Mouse (Mus musculus): Measurements from ENCODE around the gene Rassf4. TPM values are rescaled to one million over a fixed set of nuclear protein-coding genes. Genes with fewer than 3 reads are reported as not detected.

Gene Rassf4
- 29.0 and 32.5 TPM in 2 replicates for polyA plus RNA-seq (2015; fragmentation: Nextera tagmentation; extraction: Ambion mirVana)

DNA sequence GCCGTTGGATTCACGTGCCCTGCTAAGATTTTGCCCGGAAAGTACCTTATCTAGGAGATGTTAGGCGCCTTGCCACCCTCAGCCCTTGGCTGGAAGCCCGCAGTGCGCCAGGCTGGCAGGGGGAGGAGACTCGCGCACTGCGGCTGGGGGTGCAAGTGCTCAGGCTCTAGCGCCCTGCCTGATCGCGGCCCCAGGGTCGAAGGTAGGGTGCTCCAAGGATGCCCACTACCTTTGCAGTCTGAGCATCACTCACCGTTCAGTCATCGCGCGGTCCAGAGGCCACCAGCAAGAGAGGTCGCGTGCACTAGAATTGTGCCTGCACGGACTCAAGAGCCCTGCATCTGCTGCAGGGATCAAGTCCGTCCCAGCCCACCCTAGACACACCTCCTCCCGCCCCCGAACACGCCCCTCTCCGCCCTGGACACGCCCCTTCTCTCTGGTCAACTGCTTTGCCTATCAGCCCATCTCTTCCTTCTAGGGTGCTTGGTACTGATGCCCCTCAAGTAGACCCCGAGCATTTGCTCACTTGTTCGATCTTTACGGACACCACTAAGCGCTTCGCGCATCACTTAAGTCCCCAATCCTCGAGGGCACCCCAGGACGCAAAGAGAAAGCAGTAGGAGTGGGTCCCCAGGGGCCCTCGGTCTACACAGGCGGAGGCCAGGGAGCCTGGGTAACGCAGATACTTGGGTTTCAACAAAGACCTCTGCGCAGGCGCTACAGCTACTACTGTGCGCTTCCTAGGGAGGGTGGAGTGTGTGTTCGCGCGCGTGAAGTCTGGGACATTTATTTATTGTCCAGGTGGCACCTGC lies at the start of gene Rassf4:
Gene Rassf4, minus strand, starts transcription at position 482 of the 812 bp plus-strand sequence.
- Histone ChIP-seq H3K4me2 (peak within 1 kb of the TSS; percentile 98), H3K4me3 (replicated peaks) (peak within 1 kb of the TSS; percentile 63), H3K4me1 (peaks cover 49% of the 10 kb centered on the region), H3K36me3 (no peaks in the 10 kb centered on the region), H3K27me3 (replicated peaks) (0 out of 2 replicates have a peak, but pooled peaks cover 3% of the 10 kb centered on the region), H3K9me3 (replicated peaks) (no peaks in the 10 kb centered on the region), H3K9ac (replicated peaks) (peak within 1 kb of the TSS; percentile 65), H3K27ac (replicated peaks) (peak within 1 kb of the TSS; percentile 76)
- peak; percentile 91 for ATAC-seq (ENCODE audit: low FRiP score)
- under 1% methylated on average over 44 of the region's 44 CpGs for WGBS

DNA sequence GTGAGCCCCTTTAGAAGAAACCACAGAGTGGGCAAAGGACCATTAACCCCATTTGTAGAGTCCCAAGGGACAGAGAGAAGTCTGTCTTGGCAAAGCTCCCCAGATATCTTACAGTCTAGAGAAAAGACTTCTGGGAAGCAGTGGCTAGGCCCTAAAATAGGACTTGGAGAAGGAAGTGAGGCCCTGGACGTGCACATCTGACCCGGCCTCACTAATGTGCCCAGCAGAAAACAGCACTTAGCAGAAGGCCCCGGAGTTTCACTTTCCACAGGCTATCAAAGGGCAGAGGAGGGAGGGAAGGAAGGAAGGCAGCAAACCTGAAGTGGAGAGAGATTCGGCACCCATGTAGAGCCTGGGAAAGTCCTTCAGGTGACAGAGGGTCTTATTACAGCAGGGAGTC lies 45.2 kb upstream of the Rassf4 start:
- Histone ChIP-seq H3K4me1 (no peaks in the 10 kb centered on the region), H3K27ac (replicated peaks) (no peak overlapping the region), H3K9ac (replicated peaks) (no peak overlapping the region), H3K9me3 (replicated peaks) (no peaks in the 10 kb centered on the region), H3K36me3 (no peaks in the 10 kb centered on the region), H3K27me3 (replicated peaks) (no peaks in the 10 kb centered on the region), H3K4me3 (replicated peaks) (no peak overlapping the region), H3K4me2 (no peak overlapping the region)
- WGBS: 80% methylated on average over 4 of the region's 4 CpGs
- no peak for ATAC-seq (ENCODE audit: low FRiP score)

DNA sequence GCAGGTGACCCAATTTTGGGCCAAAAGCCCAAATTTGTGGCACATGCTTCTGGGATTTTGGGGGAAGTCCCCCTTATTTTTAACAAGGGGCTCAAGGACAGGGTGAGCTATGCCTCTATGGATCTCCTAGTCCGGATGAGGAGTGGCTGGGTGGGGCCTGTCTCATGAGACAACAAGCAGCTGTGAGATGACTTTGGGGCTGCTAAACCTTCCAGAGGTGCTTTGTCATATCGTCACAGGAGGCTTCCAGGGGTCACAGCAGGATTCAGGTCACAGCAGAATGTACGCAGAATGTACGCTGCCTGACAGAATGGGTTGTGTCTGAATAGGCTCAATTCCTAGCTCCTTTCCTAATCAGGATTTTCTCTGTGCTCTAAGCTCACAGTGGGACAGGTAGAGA lies 44.6 kb upstream of the Rassf4 start:
- H3K9me3 ChIP-seq (replicated peaks): no peaks in the 10 kb centered on the region
- H3K36me3 ChIP-seq: no peaks in the 10 kb centered on the region
- H3K27ac ChIP-seq (replicated peaks): no peak overlapping the region
- H3K9ac ChIP-seq (replicated peaks): no peak overlapping the region
- no peak for ATAC-seq (ENCODE audit: low FRiP score)
- H3K4me3 ChIP-seq (replicated peaks): no peak overlapping the region
- no peaks in the 10 kb centered on the region for H3K27me3 ChIP-seq (replicated peaks)
- no peaks in the 10 kb centered on the region for H3K4me1 ChIP-seq
- 84% methylated on average over 4 of the region's 4 CpGs for WGBS
- no peak overlapping the region for H3K4me2 ChIP-seq

DNA sequence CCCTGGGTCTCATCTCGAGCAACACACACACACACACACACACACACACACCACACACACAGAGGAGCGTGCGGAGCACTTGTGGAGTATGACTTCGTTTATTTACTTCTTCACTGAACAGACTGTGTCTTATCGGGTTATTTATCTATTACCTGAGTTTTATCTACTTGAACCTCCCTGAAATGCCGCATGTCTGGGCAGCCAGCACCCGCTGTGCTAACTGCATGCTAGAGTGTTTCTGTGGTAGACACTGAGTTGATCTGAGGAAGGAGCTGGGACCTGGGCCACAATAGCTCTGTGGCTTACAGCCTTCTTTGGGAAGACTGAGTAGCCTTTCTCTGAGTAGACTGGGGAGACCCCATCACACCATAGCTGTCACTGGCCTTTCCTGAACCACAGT lies 44.1 kb upstream of the Rassf4 start:
- WGBS: 90% methylated on average over 7 of the region's 7 CpGs

DNA sequence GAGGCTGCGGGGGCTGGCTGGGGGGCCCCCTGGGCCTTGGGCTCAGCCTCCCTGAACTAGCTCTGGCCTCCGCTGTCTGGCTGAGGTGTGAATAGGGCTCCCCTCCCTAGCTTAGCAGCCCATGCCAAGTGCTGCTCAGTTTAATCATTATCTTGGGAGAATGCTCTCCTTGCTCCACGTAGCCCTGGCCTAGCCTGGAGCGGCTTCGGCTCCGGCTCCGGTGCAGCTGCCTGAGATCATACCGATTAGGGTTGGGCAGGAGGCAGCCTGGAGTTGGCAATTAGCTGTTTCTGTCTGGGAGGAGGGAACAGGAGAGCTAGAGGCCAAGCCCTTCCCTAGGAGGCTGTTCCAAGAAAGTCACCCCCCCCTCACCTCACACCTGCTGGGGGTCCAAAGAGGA lies 42.9 kb upstream of the Rassf4 start, which contains the start of gene Tmem72:
Gene Tmem72, minus strand, starts transcription at position 248 of the 400 bp plus-strand sequence.
- Histone ChIP-seq H3K9ac (replicated peaks) (no peak within 1 kb of the TSS), H3K4me3 (replicated peaks) (no peak within 1 kb of the TSS), H3K36me3 (no peaks in the 10 kb centered on the region), H3K27me3 (replicated peaks) (no peaks in the 10 kb centered on the region), H3K27ac (replicated peaks) (no peak within 1 kb of the TSS), H3K4me2 (no peak within 1 kb of the TSS), H3K4me1 (no peaks in the 10 kb centered on the region), H3K9me3 (replicated peaks) (no peaks in the 10 kb centered on the region)
- 67% methylated on average over 8 of the region's 8 CpGs for WGBS
- no peak for ATAC-seq (ENCODE audit: low FRiP score)

More for the DNA sequence above, 44.1 kb upstream of the Rassf4 start:
- Histone ChIP-seq H3K27me3 (replicated peaks) (no peaks in the 10 kb centered on the region), H3K36me3 (no peaks in the 10 kb centered on the region), H3K4me3 (replicated peaks) (no peak overlapping the region), H3K9ac (replicated peaks) (no peak overlapping the region), H3K4me2 (no peak overlapping the region), H3K9me3 (replicated peaks) (no peaks in the 10 kb centered on the region), H3K4me1 (no peaks in the 10 kb centered on the region), H3K27ac (replicated peaks) (no peak overlapping the region)
- no peak for ATAC-seq (ENCODE audit: low FRiP score)

DNA sequence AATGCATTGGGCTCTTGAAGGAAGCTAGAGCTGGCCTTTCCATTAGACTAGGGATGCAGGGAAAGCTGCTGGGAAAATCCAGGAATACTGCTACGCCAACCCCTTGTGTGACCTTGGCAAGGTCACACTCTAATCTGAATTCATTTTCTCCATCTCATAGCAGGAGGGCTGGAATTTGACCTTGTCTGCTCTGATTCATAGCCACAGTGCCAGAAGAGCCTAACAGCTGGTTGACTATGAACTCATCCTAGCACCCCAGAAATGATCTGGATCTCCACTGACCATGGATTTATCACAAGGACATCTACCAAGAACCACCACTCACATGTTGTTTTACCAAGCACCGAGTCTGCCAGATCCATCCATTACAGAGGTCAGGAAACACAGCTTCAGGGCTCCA lies 41.4 kb upstream of the Rassf4 start:
- WGBS: 85% methylated on average over 2 of the region's 2 CpGs
- no peaks in the 10 kb centered on the region for H3K27me3 ChIP-seq (replicated peaks)
- no peak overlapping the region for H3K9ac ChIP-seq (replicated peaks)
- H3K4me3 ChIP-seq (replicated peaks): no peak overlapping the region
- no peaks in the 10 kb centered on the region for H3K4me1 ChIP-seq
- H3K9me3 ChIP-seq (replicated peaks): no peaks in the 10 kb centered on the region
- no peak overlapping the region for H3K27ac ChIP-seq (replicated peaks)
- no peak for ATAC-seq (ENCODE audit: low FRiP score)
- no peaks in the 10 kb centered on the region for H3K36me3 ChIP-seq
- no peak overlapping the region for H3K4me2 ChIP-seq

DNA sequence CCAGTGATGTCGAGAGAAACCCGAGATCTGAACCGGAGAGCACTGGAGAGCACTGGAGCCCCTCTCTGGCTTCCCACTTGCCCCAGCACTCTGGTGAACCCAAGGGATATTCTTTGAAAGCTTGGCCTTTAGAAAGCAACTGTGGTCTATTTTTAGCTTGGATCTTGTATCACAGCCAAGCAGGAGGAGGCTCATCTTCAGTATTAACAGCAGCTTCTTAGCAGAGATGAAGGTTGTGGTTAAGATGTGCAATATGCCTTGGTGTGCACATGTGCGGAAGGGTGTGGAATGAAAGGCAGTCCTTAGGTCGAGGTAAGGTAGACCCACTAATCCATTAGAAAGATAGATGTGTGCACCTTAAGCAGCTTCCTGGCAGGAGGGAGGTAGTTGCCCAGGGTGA lies 40.8 kb upstream of the Rassf4 start:
- Histone ChIP-seq H3K4me3 (replicated peaks) (no peak overlapping the region), H3K27me3 (replicated peaks) (no peaks in the 10 kb centered on the region), H3K4me2 (no peak overlapping the region), H3K36me3 (no peaks in the 10 kb centered on the region), H3K4me1 (no peaks in the 10 kb centered on the region), H3K9me3 (replicated peaks) (no peaks in the 10 kb centered on the region), H3K9ac (replicated peaks) (no peak overlapping the region), H3K27ac (replicated peaks) (no peak overlapping the region)
- ATAC-seq (ENCODE audit: low FRiP score): no peak
- WGBS: 83% methylated on average over 5 of the region's 5 CpGs

DNA sequence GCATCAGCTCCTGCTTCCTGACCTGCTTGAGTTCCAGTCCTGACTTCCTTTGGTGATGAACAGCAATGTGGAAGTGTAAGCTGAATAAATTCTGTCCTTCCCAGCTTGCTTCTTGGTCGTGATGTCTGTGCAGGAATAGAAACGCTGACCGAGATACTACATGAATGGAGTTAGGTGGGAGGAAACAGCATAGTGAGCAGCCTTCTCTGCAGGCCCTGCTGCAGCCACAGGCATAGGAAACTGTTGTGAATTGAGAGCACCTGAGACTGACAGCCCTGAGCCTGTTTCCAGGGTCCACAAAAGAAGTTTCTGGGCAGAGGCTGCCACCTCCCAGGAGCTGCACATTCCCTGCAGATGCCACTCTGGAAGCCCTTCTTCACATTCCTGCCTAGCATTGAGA lies 40.2 kb upstream of the Rassf4 start:
- H3K9me3 ChIP-seq (replicated peaks): no peaks in the 10 kb centered on the region
- ATAC-seq (ENCODE audit: low FRiP score): no peak
- 92% methylated on average over 3 of the region's 3 CpGs for WGBS
- no peak overlapping the region for H3K4me2 ChIP-seq
- no peaks in the 10 kb centered on the region for H3K4me1 ChIP-seq
- H3K9ac ChIP-seq (replicated peaks): no peak overlapping the region
- H3K27me3 ChIP-seq (replicated peaks): no peaks in the 10 kb centered on the region
- no peak overlapping the region for H3K27ac ChIP-seq (replicated peaks)
- no peak overlapping the region for H3K4me3 ChIP-seq (replicated peaks)
- no peaks in the 10 kb centered on the region for H3K36me3 ChIP-seq

DNA sequence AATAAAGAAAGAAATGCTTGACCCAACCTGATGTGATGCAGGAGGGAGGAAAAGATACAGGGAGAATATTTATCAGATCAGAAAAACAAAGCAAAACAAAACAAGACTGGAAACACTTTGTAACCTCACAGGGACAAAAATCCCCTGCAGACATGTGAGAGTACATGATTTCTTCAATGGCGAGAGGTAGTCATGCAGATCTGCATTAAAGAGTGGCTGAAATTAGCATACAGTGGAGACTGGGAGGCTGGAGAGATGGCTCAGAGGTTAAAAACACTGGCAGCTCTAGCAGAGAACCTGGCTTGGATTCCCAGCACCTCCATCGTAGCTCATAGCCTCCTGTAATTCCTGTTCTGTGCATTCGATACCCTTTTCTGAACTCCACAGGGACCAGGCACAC lies 38.8 kb upstream of the Rassf4 start:
- Histone ChIP-seq H3K4me3 (replicated peaks) (no peak overlapping the region), H3K4me1 (no peaks in the 10 kb centered on the region), H3K27me3 (replicated peaks) (no peaks in the 10 kb centered on the region), H3K4me2 (no peak overlapping the region), H3K36me3 (no peaks in the 10 kb centered on the region), H3K9ac (replicated peaks) (no peak overlapping the region), H3K9me3 (replicated peaks) (no peaks in the 10 kb centered on the region), H3K27ac (replicated peaks) (no peak overlapping the region)
- ATAC-seq (ENCODE audit: low FRiP score): no peak
- WGBS: 91% methylated on average over 3 of the region's 3 CpGs

DNA sequence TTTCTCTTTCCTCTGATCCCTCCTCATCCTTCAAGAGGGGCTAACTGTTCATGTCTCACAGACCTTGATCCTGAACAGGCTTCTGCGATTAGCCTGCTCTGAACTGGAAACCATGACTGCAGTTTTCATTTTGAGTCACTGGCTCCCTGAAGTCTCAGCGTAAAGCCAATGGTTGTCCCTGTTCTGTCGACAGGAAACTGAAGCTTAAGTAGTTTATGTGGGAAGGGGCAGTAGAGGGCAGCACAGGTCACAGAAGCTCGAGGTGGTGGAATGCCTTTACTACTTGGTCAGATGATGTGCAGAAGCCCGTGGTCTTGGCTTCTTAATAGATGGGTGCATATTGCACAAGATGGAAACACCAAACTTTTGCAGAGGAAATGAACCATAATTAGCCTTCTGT lies 38.3 kb upstream of the Rassf4 start:
- H3K9ac ChIP-seq (replicated peaks): no peak overlapping the region
- ATAC-seq (ENCODE audit: low FRiP score): no peak
- no peak overlapping the region for H3K4me2 ChIP-seq
- H3K27ac ChIP-seq (replicated peaks): no peak overlapping the region
- H3K4me1 ChIP-seq: no peaks in the 10 kb centered on the region
- H3K9me3 ChIP-seq (replicated peaks): no peaks in the 10 kb centered on the region
- no peaks in the 10 kb centered on the region for H3K27me3 ChIP-seq (replicated peaks)
- 39% methylated on average over 5 of the region's 5 CpGs for WGBS
- no peaks in the 10 kb centered on the region for H3K36me3 ChIP-seq
- no peak overlapping the region for H3K4me3 ChIP-seq (replicated peaks)

DNA sequence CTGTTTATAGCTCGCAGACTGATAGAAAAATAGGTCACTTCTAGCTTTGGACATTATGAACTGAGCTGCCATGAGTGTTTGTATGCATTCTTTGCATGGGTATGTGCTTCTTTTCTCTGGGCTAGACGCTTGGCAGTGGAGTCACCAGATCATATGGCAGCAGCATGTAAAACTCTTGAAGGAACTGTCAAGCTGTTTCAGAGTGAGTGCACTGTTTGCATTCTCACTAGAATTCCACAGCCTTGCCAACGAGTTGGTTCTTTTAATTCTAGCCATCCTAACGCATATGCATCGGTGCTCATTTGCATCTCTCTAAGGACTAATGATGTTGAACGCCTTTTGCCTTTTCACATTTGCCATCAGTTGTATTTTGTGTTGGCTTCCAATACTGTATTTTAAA lies 30.6 kb upstream of the Rassf4 start:
- Histone ChIP-seq H3K9me3 (replicated peaks) (no peaks in the 10 kb centered on the region), H3K4me1 (no peaks in the 10 kb centered on the region), H3K4me3 (replicated peaks) (no peak overlapping the region), H3K4me2 (no peak overlapping the region), H3K27me3 (replicated peaks) (no peaks in the 10 kb centered on the region), H3K36me3 (no peaks in the 10 kb centered on the region), H3K9ac (replicated peaks) (no peak overlapping the region), H3K27ac (replicated peaks) (no peak overlapping the region)
- WGBS: 41% methylated on average over 6 of the region's 6 CpGs
- ATAC-seq (ENCODE audit: low FRiP score): no peak

DNA sequence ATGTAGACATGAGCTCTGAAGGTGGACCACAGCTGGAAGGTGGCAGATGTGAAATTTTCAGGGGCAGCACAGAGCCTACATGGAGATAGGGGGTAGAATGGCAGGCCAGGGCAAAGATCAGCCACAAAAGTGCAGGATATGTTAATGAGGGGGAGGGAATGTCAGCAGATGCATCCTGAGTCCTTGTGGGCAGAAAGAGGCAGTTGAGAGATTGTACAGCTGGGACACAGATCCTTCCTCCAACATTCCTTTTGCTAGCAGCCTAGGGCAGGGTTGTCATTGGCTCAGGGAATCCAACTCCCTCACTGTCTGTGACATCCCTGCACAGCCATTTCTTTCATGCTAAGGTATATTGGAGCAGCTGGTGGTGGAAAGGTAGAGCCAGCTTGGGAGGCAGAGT lies 27.1 kb upstream of the Rassf4 start:
- Histone ChIP-seq H3K4me3 (replicated peaks) (no peak overlapping the region), H3K9ac (replicated peaks) (no peak overlapping the region), H3K4me1 (no peaks in the 10 kb centered on the region), H3K36me3 (no peaks in the 10 kb centered on the region), H3K27ac (replicated peaks) (no peak overlapping the region), H3K4me2 (no peak overlapping the region), H3K9me3 (replicated peaks) (no peaks in the 10 kb centered on the region), H3K27me3 (replicated peaks) (no peaks in the 10 kb centered on the region)
- no peak for ATAC-seq (ENCODE audit: low FRiP score)
